In genomic region chr7:19777049-19777723, GRCm38 (mm10) we compare ENCODE assay signal across 16 mouse cellular contexts. TPM values are rescaled to one million over a fixed set of nuclear protein-coding genes. Genes with fewer than 3 reads are reported as not detected.
DNase-seq lines count a peak whose midpoint lies in the region; ATAC-seq and TF ChIP-seq lines count a peak whose summit lies in the region.
"Had no signal": no experiment of that assay in that cellular context is flagged by ENCODE, and none has a peak within 500 bp of the region (broad histone marks: within the 10 kb centered on the region; RNA-seq: fewer than 3 reads in every experiment).

No protein-coding gene starts in this region.

- no peaks in the 10 kb centered on the region for H3K9me3 ChIP-seq in hindbrain, postnatal 0 days (ENCODE audit: low read length)
- no peaks in the 10 kb centered on the region for H3K9me3 ChIP-seq in hindbrain, embryonic 11.5 days (ENCODE audit: control insufficient read depth, low read length)
- H3K9me3 ChIP-seq: heart, embryonic 13.5 days had no signal

- no peak overlapping the region for H3K9ac ChIP-seq in hindbrain, postnatal 0 days (replicated peaks; ENCODE audit: low read length)
- H3K9ac ChIP-seq in hindbrain, embryonic 11.5 days (ENCODE audit: low read depth, low read length) = no peak overlapping the region
- H3K9ac ChIP-seq: heart, embryonic 13.5 days had no signal

- DNase-seq in hindbrain, postnatal 0 days (ENCODE audit: low spot score) = peak; percentile 5
- DNase-seq in hindbrain, embryonic 11.5 days (ENCODE audit: low spot score) = no peak
- DNase-seq in brain, embryonic 14.5 days (ENCODE audit: low read depth) = peak; percentile 13
- DNase-seq in gastrocnemius, postnatal 10 days = peak; percentile 59
- DNase-seq in heart, postnatal 14 days = peak; percentile 55 to 66
- DNase-seq in spleen, postnatal 14 days (ENCODE audit: low spot score in 2 of 2) = no peak
- no peak for DNase-seq in frontal cortex, postnatal 25 days (ENCODE audit: low spot score in 2 of 2)
- DNase-seq: cerebellum, adult 11 months had no signal

- no peaks in the 10 kb centered on the region for H3K4me1 ChIP-seq in hindbrain, postnatal 0 days (ENCODE audit: insufficient read depth, low read length)
- H3K4me1 ChIP-seq in hindbrain, embryonic 11.5 days (replicated peaks; ENCODE audit: control insufficient read depth, insufficient read depth, low read length) = no peaks in the 10 kb centered on the region
- H3K4me1 ChIP-seq: heart, embryonic 13.5 days had no signal

- TF ChIP-seq POLR2A in brain, embryonic 14.5 days (IDR thresholded peaks at IDR 0.05; ENCODE audit: borderline replicate concordance, extremely low read depth, insufficient read depth, insufficient read length, poor library complexity, severe bottlenecking) = no peak

- H3K4me3 ChIP-seq in hindbrain, postnatal 0 days (ENCODE audit: low read length) = no peak overlapping the region
- H3K4me3 ChIP-seq in hindbrain, embryonic 11.5 days (ENCODE audit: low read depth, low read length) = no peak overlapping the region
- H3K4me3 ChIP-seq: erythroblast, embryonic 14.5 days; heart, embryonic 13.5 days had no signal

- intact Hi-C loops in heart, postnatal 14 days (cut with DNase I) = no loop called here

- no peak overlapping the region for H3K27ac ChIP-seq in hindbrain, postnatal 0 days
- no peak overlapping the region for H3K27ac ChIP-seq in hindbrain, embryonic 11.5 days (ENCODE audit: low read depth, low read length)
- H3K27ac ChIP-seq: heart, embryonic 13.5 days had no signal

- TF ChIP-seq CTCF in hindbrain, postnatal 0 days (IDR thresholded peaks at IDR 0.05; ENCODE audit: low read depth) = no peak
- TF ChIP-seq CTCF in brain, embryonic 14.5 days (IDR thresholded peaks at IDR 0.05; ENCODE audit: borderline replicate concordance, extremely low read depth, insufficient read depth, insufficient read length) = no peak

- no peaks in the 10 kb centered on the region for H3K36me3 ChIP-seq in hindbrain, postnatal 0 days (ENCODE audit: insufficient read depth, low read length)
- no peaks in the 10 kb centered on the region for H3K36me3 ChIP-seq in hindbrain, embryonic 11.5 days (ENCODE audit: control insufficient read depth, insufficient read depth, low read length)
- H3K36me3 ChIP-seq: heart, embryonic 13.5 days had no signal

- no peak overlapping the region for H3K4me2 ChIP-seq in hindbrain, postnatal 0 days (ENCODE audit: low read depth, low read length)
- no peak overlapping the region for H3K4me2 ChIP-seq in hindbrain, embryonic 11.5 days (replicated peaks; ENCODE audit: low read depth, low read length)
- H3K4me2 ChIP-seq: heart, embryonic 13.5 days had no signal

- ATAC-seq in hindbrain, postnatal 0 days = no peak; the same call in 1 of the 2 replicates
- no peak for ATAC-seq in hindbrain, embryonic 11.5 days (ENCODE audit: low FRiP score)
- ATAC-seq: forebrain, embryonic 16.5 days had no signal

- no peaks in the 10 kb centered on the region for H3K27me3 ChIP-seq in hindbrain, postnatal 0 days (ENCODE audit: insufficient read depth, low read length)
- no peaks in the 10 kb centered on the region for H3K27me3 ChIP-seq in hindbrain, embryonic 11.5 days (ENCODE audit: control insufficient read depth, insufficient read depth, low read length)
- H3K27me3 ChIP-seq: heart, embryonic 13.5 days had no signal

- WGBS in hindbrain, postnatal 0 days = 69% methylated on average over 11 of the region's 11 CpGs
- WGBS in hindbrain, embryonic 11.5 days = 90% methylated on average over 11 of the region's 11 CpGs

RNA-seq across cellular contexts. Expression of gene Bcam, which starts 6.4 kb away (rescaled TPM):
- total RNA-seq in hindbrain, postnatal 0 days (2014; rRNA removed) = 43.2 and 50.7 TPM in 2 replicates
- 29.0 and 30.7 TPM in 2 replicates for polyA plus RNA-seq in hindbrain, postnatal 0 days (2015; fragmentation: Nextera tagmentation; extraction: Ambion mirVana)
- polyA plus RNA-seq in hindbrain, embryonic 11.5 days (2014; fragmentation: Nextera tagmentation; extraction: Ambion mirVana) = 20.6 and 22.1 TPM in 2 replicates
- 13.8 and 19.5 TPM in 2 replicates for polyA plus RNA-seq in brain, embryonic 14.5 days (2012; rRNA removed)
- total RNA-seq in gastrocnemius, postnatal 10 days (2021) = 10 to 100 TPM; 60.3 to 68.9 TPM
- 100 to 1,000 TPM; 225 to 236 TPM for total RNA-seq in heart, postnatal 14 days (2021)
- total RNA-seq: megakaryocyte-erythroid progenitor cell, adult 5-6 weeks; neutrophil, adult 5-6 weeks had no signal
- polyA plus RNA-seq: erythroblast, embryonic 14.5 days had no signal

RNA-seq across cellular contexts. Expression of gene Cblc, which starts 19.4 kb away (rescaled TPM):
- total RNA-seq in hindbrain, postnatal 0 days (2014; rRNA removed) = not detected in 2 replicates
- polyA plus RNA-seq in hindbrain, postnatal 0 days (2015; fragmentation: Nextera tagmentation; extraction: Ambion mirVana) = 0.46 and 0.55 TPM in 2 replicates
- 0.59 and 0.63 TPM in 2 replicates for polyA plus RNA-seq in hindbrain, embryonic 11.5 days (2014; fragmentation: Nextera tagmentation; extraction: Ambion mirVana)
- 0.33 and 0.58 TPM in 2 replicates for polyA plus RNA-seq in brain, embryonic 14.5 days (2012; rRNA removed)
- total RNA-seq in gastrocnemius, postnatal 10 days (2021) = under 1 TPM; 0.38 to 0.59 TPM
- not detected for total RNA-seq in heart, postnatal 14 days (2021)
- total RNA-seq: layer of hippocampus, postnatal 14 days; left cerebral cortex, postnatal 25 days; megakaryocyte-erythroid progenitor cell, adult 5-6 weeks; MEL had no signal
- polyA plus RNA-seq: erythroblast, embryonic 14.5 days; forebrain, embryonic 16.5 days had no signal

RNA-seq across cellular contexts. Expression of gene Nectin2, which starts 26.9 kb away (rescaled TPM):
- 68.9 and 76.5 TPM in 2 replicates for total RNA-seq in hindbrain, postnatal 0 days (2014; rRNA removed)
- polyA plus RNA-seq in hindbrain, postnatal 0 days (2015; fragmentation: Nextera tagmentation; extraction: Ambion mirVana) = 55.6 and 57.5 TPM in 2 replicates
- polyA plus RNA-seq in hindbrain, embryonic 11.5 days (2014; fragmentation: Nextera tagmentation; extraction: Ambion mirVana) = 52.5 and 60.3 TPM in 2 replicates
- polyA plus RNA-seq in brain, embryonic 14.5 days (2012; rRNA removed) = 39.7 and 45.2 TPM in 2 replicates
- total RNA-seq in gastrocnemius, postnatal 10 days (2021) = 10 to 100 TPM; 13.3 to 14.6 TPM
- 10 to 100 TPM; 37.2 to 39.7 TPM for total RNA-seq in heart, postnatal 14 days (2021)

RNA-seq across cellular contexts. Expression of gene Bcl3, which starts 45.4 kb away (rescaled TPM):
- total RNA-seq in hindbrain, postnatal 0 days (2014; rRNA removed) = 0.40 and 0.89 TPM in 2 replicates
- 0.66 and 1.1 TPM in 2 replicates for polyA plus RNA-seq in hindbrain, postnatal 0 days (2015; fragmentation: Nextera tagmentation; extraction: Ambion mirVana)
- polyA plus RNA-seq in hindbrain, embryonic 11.5 days (2014; fragmentation: Nextera tagmentation; extraction: Ambion mirVana) = 0.26 and 0.33 TPM in 2 replicates
- polyA plus RNA-seq in brain, embryonic 14.5 days (2012; rRNA removed) = 0.47 and 0.92 TPM in 2 replicates
- 1 to 10 TPM; 1.8 to 7.0 TPM for total RNA-seq in gastrocnemius, postnatal 10 days (2021)
- total RNA-seq in heart, postnatal 14 days (2021) = 1 to 10 TPM; 3.9 to 4.5 TPM
- total RNA-seq: megakaryocyte-erythroid progenitor cell, adult 5-6 weeks had no signal

Comparison
In these comparisons a context has a peak if more than half of its experiments do, and no peak if none do; other contexts are left out.
1. DNase-seq: peak in hindbrain, postnatal 0 days (single experiment), brain, embryonic 14.5 days (single experiment), gastrocnemius, postnatal 10 days (single experiment) and heart, postnatal 14 days (2 of 2); none in hindbrain, embryonic 11.5 days (single experiment), spleen, postnatal 14 days (0 of 2) and frontal cortex, postnatal 25 days (0 of 2).